Mouse (Mus musculus) liver, embryonic 18 days (tissue): ENCODE data around the gene Sdr9c7. TPM values are rescaled to one million over a fixed set of nuclear protein-coding genes. Genes with fewer than 3 reads are reported as not detected.

Source experiments
- polyA plus RNA-seq: library from polyadenylated mRNA; depleted of rRNA; stranded (reverse); fragments of >200 nt; gene quantifications from 2 replicates; pipeline ENCODE4 v1.2.3, GENCODE M21; 2012; rRNA removed

Sdr9c7 gene
- 0.02 and 0.04 TPM in 2 replicates for polyA plus RNA-seq

DNA sequence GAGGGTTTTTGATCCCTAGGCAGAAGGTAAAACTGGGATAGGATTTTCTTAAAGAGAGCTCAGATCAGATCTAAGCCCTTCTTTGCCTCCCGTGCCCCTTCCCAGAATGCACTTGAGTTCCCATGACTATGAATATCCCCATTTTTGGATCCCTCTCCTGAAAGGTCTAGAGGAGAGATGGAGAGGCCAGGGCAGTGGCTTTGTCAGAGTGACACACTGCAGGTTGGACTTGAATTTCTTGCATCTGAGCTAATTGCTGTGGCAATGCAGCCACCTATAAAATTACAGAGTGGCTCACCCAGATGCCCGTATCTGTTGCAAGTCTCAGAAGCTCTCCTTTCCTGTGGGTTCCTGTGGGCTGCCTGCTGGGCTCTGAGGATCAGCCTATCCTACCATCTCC, at the start of gene Sdr9c7:
TSS of gene Sdr9c7 (plus strand) at position 301 of the 400 bp plus-strand sequence.

GRCm38 (mm10) chr10:127849628-127850027, 48.7 kb upstream of the Sdr9c7 start, which contains the start of gene Rdh19:
Rdh19 (plus strand) TSS chr10:127849928.

DNA sequence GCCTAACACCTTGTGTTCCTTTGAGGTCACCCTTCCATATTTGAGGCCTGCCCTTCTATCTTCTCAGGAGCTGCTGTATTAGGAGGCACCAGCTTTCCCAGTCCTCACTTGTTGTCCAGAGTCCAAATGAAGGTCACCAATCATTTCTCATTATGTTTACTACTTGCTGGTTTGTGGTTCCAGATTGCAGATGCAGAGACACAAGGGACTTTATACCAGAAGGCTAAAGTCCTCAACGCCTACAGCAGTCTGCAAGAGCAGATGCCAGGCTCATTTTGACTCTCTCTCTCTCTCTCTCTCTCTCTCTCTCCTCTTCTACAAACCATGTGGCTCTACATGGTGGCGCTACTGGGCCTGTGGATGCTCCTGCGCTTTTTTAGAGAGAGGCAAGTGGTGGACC, 32.1 kb upstream of the Sdr9c7 start, which contains the start of gene Rdh16f2:
TSS of gene Rdh16f2 (plus strand) at position 243 of the 400 bp plus-strand sequence.

GRCm38 (mm10) chr10:127888605-127889004, 9.7 kb upstream of the Sdr9c7 start, which contains the start of gene Rdh7:
Rdh7 (minus strand) TSS chr10:127888817.

Other genes with a start within 250 kb of the Sdr9c7 start
- 4.6 and 6.2 TPM in 2 replicates for gene Nemp1, start 231.6 kb upstream of the Sdr9c7 start, polyA plus RNA-seq
- 7.7 and 8.1 TPM in 2 replicates for gene Nab2, start 229.9 kb upstream of the Sdr9c7 start, polyA plus RNA-seq
- 0.17 and 0.19 TPM in 2 replicates for gene Myo1a, start 193.3 kb upstream of the Sdr9c7 start, polyA plus RNA-seq
- gene Tac2, start 174.0 kb upstream of the Sdr9c7 start, polyA plus RNA-seq, result 6.1 and 6.2 TPM in 2 replicates
- 2.8 and 3.2 TPM in 2 replicates for gene Zbtb39, start 159.0 kb upstream of the Sdr9c7 start, polyA plus RNA-seq
- 16.2 and 17.6 TPM in 2 replicates for gene Gpr182, start 146.8 kb upstream of the Sdr9c7 start, polyA plus RNA-seq
- gene Rdh1, start 138.8 kb upstream of the Sdr9c7 start, polyA plus RNA-seq, result 0.14 and 0.21 TPM in 2 replicates
- gene Rdh16f1, start 138.7 kb upstream of the Sdr9c7 start, polyA plus RNA-seq, result 0.08 and 0.13 TPM in 2 replicates
- 0.81 and 1.4 TPM in 2 replicates for gene Rdh9, start 122.1 kb upstream of the Sdr9c7 start, polyA plus RNA-seq
- gene Rdh16, start 97.4 kb upstream of the Sdr9c7 start, polyA plus RNA-seq, result 0.07 and 0.08 TPM in 2 replicates
- 0.03 and 0.04 TPM in 2 replicates for gene Rdh19, start 48.6 kb upstream of the Sdr9c7 start, polyA plus RNA-seq
- 3.1 TPM in 2 replicates for gene Rdh16f2, start 32.0 kb upstream of the Sdr9c7 start, polyA plus RNA-seq
- gene Rdh7, start 9.7 kb upstream of the Sdr9c7 start, polyA plus RNA-seq, result 220 and 280 TPM in 2 replicates
- gene Hsd17b6, start 109.1 kb downstream of the Sdr9c7 start, polyA plus RNA-seq, result 9.3 and 13.8 TPM in 2 replicates
- gene Prim1, start 116.7 kb downstream of the Sdr9c7 start, polyA plus RNA-seq, result 18.7 and 20.6 TPM in 2 replicates
- gene Naca, start 137.1 kb downstream of the Sdr9c7 start, polyA plus RNA-seq, result 282 TPM in 2 replicates
- 30.8 and 34.7 TPM in 2 replicates for gene Ptges3, start 160.4 kb downstream of the Sdr9c7 start, polyA plus RNA-seq
- 1,169 and 1,252 TPM in 2 replicates for gene Atp5b, start 184.8 kb downstream of the Sdr9c7 start, polyA plus RNA-seq
- gene Baz2a, start 193.1 kb downstream of the Sdr9c7 start, polyA plus RNA-seq, result 8.8 and 10.8 TPM in 2 replicates